24 mouse cellular contexts compared by ENCODE assay signal in the genomic region with DNA sequence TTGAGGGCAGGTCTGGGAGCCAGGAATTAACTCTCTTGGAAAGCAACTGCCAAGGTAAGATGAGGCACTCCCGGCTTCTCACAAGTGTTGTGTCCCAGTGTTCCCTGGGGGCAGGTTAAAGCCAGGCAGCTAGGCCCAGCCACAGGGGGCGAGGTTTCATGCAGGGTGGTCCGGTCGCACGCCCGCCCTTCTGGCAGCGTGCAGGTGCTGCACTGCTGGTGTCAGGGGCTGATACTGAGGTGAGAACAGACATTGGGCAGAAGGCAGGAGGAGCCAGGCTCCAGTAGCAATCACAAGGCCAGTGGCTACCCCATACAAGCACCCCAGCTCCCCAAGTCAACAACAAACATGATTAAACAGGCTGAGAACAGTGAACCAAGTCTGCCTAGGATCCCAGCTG.
"Had no signal": no experiment of that assay in that cellular context is flagged by ENCODE, and none has a peak within 500 bp of the region (broad histone marks: within the 10 kb centered on the region; RNA-seq: fewer than 3 reads in every experiment).

No protein-coding gene starts in this region.

- ATAC-seq: liver, embryonic 12.5 days; midbrain, embryonic 13.5 days; midbrain, embryonic 16.5 days had no signal

- H3K36me3 ChIP-seq: limb, embryonic 10.5 days; limb, embryonic 13.5 days; liver, embryonic 12.5 days; liver, embryonic 15.5 days; lung, embryonic 15.5 days; midbrain, embryonic 10.5 days; midbrain, embryonic 13.5 days; neural tube, embryonic 13.5 days had no signal

- H3K27me3 ChIP-seq: liver, embryonic 12.5 days; liver, embryonic 15.5 days had no signal

- DNase-seq: kidney, postnatal 10 days; kidney, postnatal 36 days; layer of hippocampus, adult 9-11 months; liver; lung, adult 18-20 months; lung, postnatal 10 days; lung, postnatal 36 days; retina, postnatal 1 day; right cerebral cortex, postnatal 25 days; spleen, adult 18-20 months; thymus, adult 2 months; thymus, postnatal 14 days; thymus, postnatal 4 days had no signal

- H3K4me2 ChIP-seq: limb, embryonic 13.5 days; liver, embryonic 12.5 days; liver, embryonic 15.5 days; lung, embryonic 15.5 days; midbrain, embryonic 13.5 days; neural tube, embryonic 13.5 days had no signal

- H3K9me3 ChIP-seq: limb, embryonic 10.5 days; limb, embryonic 13.5 days; liver, embryonic 12.5 days; liver, embryonic 15.5 days; lung, embryonic 15.5 days; megakaryocyte, embryonic 14.5 days; midbrain, embryonic 10.5 days; midbrain, embryonic 13.5 days; neural tube, embryonic 13.5 days had no signal

- H3K4me1 ChIP-seq: liver, embryonic 12.5 days; liver, embryonic 15.5 days; megakaryocyte, embryonic 14.5 days had no signal

- H3K4me3 ChIP-seq: limb, embryonic 10.5 days; limb, embryonic 13.5 days; liver, embryonic 12.5 days; liver, embryonic 15.5 days; lung, embryonic 15.5 days; megakaryocyte, embryonic 14.5 days; midbrain, embryonic 10.5 days; midbrain, embryonic 13.5 days; myocyte; neural tube, embryonic 13.5 days had no signal

- H3K9ac ChIP-seq: limb, embryonic 13.5 days; liver, embryonic 12.5 days; liver, embryonic 15.5 days; lung, embryonic 15.5 days; midbrain, embryonic 13.5 days; neural tube, embryonic 13.5 days had no signal

- H3K27ac ChIP-seq: limb, embryonic 10.5 days; limb, embryonic 13.5 days; liver, embryonic 12.5 days; liver, embryonic 15.5 days; lung, embryonic 15.5 days; midbrain, embryonic 10.5 days; midbrain, embryonic 13.5 days; neural tube, embryonic 13.5 days had no signal
